Mouse (Mus musculus) forebrain, embryonic 12.5 days (tissue): ENCODE results near the gene Prkch. TPM values are rescaled to one million over a fixed set of nuclear protein-coding genes. Genes with fewer than 3 reads are reported as not detected.

Source experiments
- ATAC-seq: fragments of 200-750 bp; cut with Nextera tagmentation; 2 replicates; pipeline ENCODE4 v1.8.0; 2017; ENCODE audit warnings: moderate TSS enrichment; ENCODE audit not compliant: low FRiP score
- H3K27ac ChIP-seq: fragments of 300-500 bp; sonication (generic); 2 replicates; pipeline ENCODE4 v1.5.1; 2016; ENCODE audit warnings: mild to moderate bottlenecking
- H3K27me3 ChIP-seq: fragments of 300-500 bp; sonication (generic); 2 replicates; pipeline ENCODE4 v1.6.1; 2016; ENCODE audit warnings: mild to moderate bottlenecking
- H3K36me3 ChIP-seq: fragments of 300-500 bp; sonication (generic); replicated peaks from 2 replicates; pipeline ENCODE4 v1.6.1; 2016; ENCODE audit warnings: mild to moderate bottlenecking
- H3K4me1 ChIP-seq: fragments of 300-500 bp; sonication (generic); 2 replicates; pipeline ENCODE4 v1.6.1; 2016
- H3K4me2 ChIP-seq: fragments of 300-500 bp; sonication (generic); 2 replicates; pipeline ENCODE4 v1.6.1; 2016; ENCODE audit warnings: mild to moderate bottlenecking, moderate library complexity
- H3K4me3 ChIP-seq: fragments of 300-500 bp; sonication (generic); replicated peaks from 2 replicates; pipeline ENCODE4 v1.5.1; 2016; ENCODE audit warnings: mild to moderate bottlenecking
- H3K9ac ChIP-seq: fragments of 300-500 bp; sonication (generic); 2 replicates; pipeline ENCODE4 v1.6.1; 2016; ENCODE audit warnings: mild to moderate bottlenecking
- H3K9me3 ChIP-seq: fragments of 300-500 bp; sonication (generic); 2 replicates; pipeline ENCODE4 v1.6.1; 2016
- WGBS: fragments of 180-500 bp; shearing (Covaris S2); methylation state at CpG from one replicate; pipeline ENCODE4 v1.1.7; 2016; 5-methylcytosine and 5-hydroxymethylcytosine counted together
- polyA plus RNA-seq: library from polyadenylated mRNA; unstranded; fragments of >200 nt; fragmentation: Nextera tagmentation; extraction: Ambion mirVana; gene quantifications from 2 replicates; pipeline ENCODE4 v1.2.1, GENCODE M21; 2016

Prkch gene
- polyA plus RNA-seq, 1 experiment from 2014 or later, result 6.0 TPM

DNA sequence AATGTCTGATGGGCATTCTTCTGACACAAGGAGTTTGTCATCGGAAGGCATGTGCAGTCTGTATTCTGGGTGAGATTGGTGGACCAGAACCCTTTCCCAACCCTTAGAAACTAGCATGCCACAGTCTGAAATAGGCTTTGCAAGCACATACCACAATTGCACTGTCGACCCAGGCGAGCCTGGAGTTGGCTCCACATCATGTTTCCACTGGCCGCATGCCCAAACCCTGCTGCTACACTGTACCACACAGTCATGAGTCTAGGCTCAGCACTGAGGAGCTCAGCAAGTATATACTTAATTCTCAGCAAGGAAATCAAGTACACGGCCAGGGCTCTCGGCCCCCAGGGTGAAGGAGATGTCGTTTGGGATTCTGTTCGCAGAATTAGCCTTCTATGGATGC lies 202.3 kb downstream of the Prkch start:
- Histone ChIP-seq H3K4me1 (no peaks in the 10 kb centered on the region), H3K4me2 (no peak overlapping the region), H3K27me3 (no peaks in the 10 kb centered on the region), H3K27ac (no peak overlapping the region), H3K9ac (no peak overlapping the region), H3K4me3 (no peak overlapping the region), H3K36me3 (no peaks in the 10 kb centered on the region), H3K9me3 (no peaks in the 10 kb centered on the region)
- no peak for ATAC-seq
- WGBS, result 86% methylated on average over 8 of the region's 8 CpGs

DNA sequence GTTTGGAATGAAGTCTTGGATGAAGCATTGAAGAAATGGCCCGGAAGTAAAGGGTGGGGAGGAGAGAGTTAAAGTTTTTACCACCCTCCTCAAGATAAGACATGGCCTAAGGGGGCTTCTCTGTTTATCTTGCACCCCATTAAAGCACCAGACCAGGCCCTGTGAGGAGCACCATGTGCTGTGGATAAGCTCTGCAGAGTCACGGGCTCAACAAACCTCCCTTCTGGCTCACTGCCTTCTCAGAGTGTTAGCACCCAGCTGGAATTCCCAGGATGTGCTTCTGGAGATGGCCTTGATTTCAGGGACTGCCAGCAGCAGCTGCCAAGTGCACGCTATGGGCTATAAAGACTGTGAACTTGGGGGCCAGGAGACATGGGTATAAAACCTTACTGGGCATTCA lies 204.3 kb downstream of the Prkch start:
- Histone ChIP-seq H3K9ac (no peak overlapping the region), H3K27me3 (0 out of 2 replicates have a peak, but pooled peaks cover 5% of the 10 kb centered on the region), H3K27ac (no peak overlapping the region), H3K4me2 (no peak overlapping the region), H3K4me1 (peaks cover 9% of the 10 kb centered on the region), H3K4me3 (no peak overlapping the region), H3K9me3 (no peaks in the 10 kb centered on the region), H3K36me3 (no peaks in the 10 kb centered on the region)
- ATAC-seq, result no peak
- 82% methylated on average over 3 of the region's 3 CpGs for WGBS

DNA sequence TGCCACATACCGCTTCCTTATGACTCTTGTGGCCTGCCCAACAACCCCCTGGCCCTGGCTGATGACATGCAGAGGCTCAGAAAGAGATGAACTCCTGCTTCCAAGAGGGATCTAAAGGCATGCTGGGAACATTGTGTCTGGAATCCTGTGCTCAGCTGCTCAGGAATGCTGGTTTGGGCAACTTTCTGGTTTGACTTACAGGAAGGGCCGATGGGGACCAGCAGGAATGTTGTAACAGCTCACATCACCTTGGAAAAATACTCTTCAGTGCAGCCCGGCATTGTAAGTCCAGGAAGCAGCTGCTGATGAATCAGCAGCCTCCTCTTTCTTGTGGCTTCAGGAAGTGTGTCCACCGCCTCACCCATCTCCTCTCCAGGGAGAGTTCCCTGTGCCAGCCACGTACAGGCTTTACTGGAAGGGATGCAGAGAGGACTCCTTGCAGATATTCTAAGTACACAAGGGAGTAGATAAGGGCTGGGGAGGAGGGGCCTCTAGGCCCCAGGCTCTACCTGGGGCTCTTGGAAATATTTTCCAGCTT lies 206.0 kb downstream of the Prkch start:
- Histone ChIP-seq H3K4me1 (peaks cover 18% of the 10 kb centered on the region), H3K4me2 (no peak overlapping the region), H3K9me3 (no peaks in the 10 kb centered on the region), H3K9ac (no peak overlapping the region), H3K36me3 (no peaks in the 10 kb centered on the region), H3K27ac (no peak overlapping the region), H3K27me3 (0 out of 2 replicates have a peak, but pooled peaks cover 14% of the 10 kb centered on the region), H3K4me3 (no peak overlapping the region)
- no peak for ATAC-seq
- 74% methylated on average over 5 of the region's 5 CpGs for WGBS

DNA sequence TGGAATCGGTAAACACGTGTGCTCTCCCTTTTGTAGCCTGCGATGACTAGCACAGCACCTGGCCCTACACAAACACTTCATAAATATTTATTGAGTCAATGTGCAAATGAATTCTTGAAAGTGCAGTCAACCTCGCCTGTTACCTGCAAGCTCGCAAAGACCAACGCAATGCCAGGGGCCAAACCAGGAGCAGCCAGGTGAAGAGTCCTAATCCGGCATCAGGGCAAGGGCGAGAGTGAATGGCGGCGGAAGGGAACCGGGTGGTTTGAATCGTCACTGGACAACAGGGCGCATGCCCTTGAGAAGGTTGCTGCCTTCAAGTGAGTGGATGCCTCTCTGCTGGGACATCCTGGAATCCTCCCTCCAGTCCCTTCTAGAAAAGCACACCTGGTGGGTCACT lies 208.6 kb downstream of the Prkch start:
- H3K9ac ChIP-seq, result no peak overlapping the region
- H3K36me3 ChIP-seq, result no peaks in the 10 kb centered on the region
- H3K27me3 ChIP-seq, result 0 out of 2 replicates have a peak, but pooled peaks cover 15% of the 10 kb centered on the region
- H3K4me1 ChIP-seq, result peaks cover 18% of the 10 kb centered on the region
- H3K9me3 ChIP-seq, result no peaks in the 10 kb centered on the region
- ATAC-seq, result no peak
- H3K27ac ChIP-seq, result no peak overlapping the region
- H3K4me3 ChIP-seq, result no peak overlapping the region
- 49% methylated on average over 13 of the region's 13 CpGs for WGBS
- no peak overlapping the region for H3K4me2 ChIP-seq

DNA sequence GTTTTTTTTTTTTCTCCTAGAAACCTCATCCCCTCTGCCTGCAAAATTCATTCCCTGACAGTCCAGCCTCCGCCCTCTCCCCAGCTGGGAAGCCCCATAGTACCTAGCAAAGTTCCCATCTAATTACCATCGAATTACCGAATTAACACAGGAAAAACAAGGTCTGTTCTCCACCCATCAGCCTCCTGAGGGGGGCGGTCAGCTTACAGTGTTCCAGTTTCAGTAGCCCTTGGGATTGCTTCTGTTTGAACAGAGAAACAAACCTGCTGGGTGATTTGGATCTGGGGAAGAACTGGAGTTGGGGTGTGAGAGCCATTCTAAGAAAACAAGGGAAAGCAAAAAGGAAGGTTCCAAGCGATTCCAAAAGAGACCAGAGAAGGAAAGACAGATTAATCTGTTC lies 209.1 kb downstream of the Prkch start:
- no peak for ATAC-seq
- H3K4me1 ChIP-seq, result peaks cover 18% of the 10 kb centered on the region
- no peak overlapping the region for H3K4me3 ChIP-seq
- H3K9ac ChIP-seq, result peak overlapping the region; percentile 12; the same call in 1 of the 2 replicates
- WGBS, result 14% methylated on average over 5 of the region's 5 CpGs
- 0 out of 2 replicates have a peak, but pooled peaks cover 15% of the 10 kb centered on the region for H3K27me3 ChIP-seq
- 0 out of 2 replicates have a peak overlapping the region, but pooled peaks have one; percentile 19 for H3K4me2 ChIP-seq
- no peak overlapping the region for H3K27ac ChIP-seq
- H3K9me3 ChIP-seq, result no peaks in the 10 kb centered on the region
- no peaks in the 10 kb centered on the region for H3K36me3 ChIP-seq

DNA sequence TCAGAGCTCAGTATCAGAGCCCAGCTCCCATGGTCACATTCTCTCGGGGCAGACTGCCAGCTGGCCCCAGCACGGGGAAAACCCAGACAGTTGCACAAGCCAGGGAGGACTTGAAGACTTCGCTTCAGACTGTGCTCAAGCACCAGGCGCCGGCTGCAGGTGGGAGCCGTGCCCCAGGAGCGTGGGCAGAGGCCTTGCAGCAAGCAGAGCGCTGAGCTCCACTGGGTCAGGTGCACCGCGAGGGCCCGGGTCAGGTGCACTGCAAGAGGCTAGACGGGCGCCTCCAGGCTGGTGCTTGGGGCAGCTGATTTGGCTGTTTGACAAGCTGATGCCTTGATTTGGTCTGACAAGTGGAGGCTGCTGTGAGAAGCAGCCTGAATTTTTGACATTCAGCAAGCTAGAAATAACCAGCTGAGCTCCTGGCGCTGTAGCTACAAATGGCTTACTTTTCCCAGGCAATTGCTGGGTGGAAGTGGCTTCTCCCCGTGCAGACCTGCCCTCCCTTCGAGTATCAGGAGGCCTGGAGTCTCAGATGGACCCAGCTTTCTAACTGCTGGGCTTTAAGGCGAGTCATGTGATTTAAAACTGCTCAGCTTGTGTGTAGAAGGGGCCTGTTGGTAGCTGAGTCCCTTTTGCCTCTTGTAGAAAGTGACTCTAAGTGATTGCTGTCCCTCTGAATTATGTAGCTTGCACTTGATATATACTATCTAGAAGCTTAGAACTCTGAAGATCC lies 209.7 kb downstream of the Prkch start:
- no peak overlapping the region for H3K27ac ChIP-seq
- H3K4me3 ChIP-seq, result no peak overlapping the region
- peak overlapping the region; percentile 12; the same call in 1 of the 2 replicates for H3K9ac ChIP-seq
- 0 out of 2 replicates have a peak, but pooled peaks cover 15% of the 10 kb centered on the region for H3K27me3 ChIP-seq
- ATAC-seq, result peak; percentile 44; the same call in 1 of the 2 replicates
- no peaks in the 10 kb centered on the region for H3K36me3 ChIP-seq
- peaks cover 18% of the 10 kb centered on the region for H3K4me1 ChIP-seq
- H3K4me2 ChIP-seq, result peak overlapping the region; percentile 19; the same call in 1 of the 2 replicates
- no peaks in the 10 kb centered on the region for H3K9me3 ChIP-seq
- 27% methylated on average over 17 of the region's 17 CpGs for WGBS

DNA sequence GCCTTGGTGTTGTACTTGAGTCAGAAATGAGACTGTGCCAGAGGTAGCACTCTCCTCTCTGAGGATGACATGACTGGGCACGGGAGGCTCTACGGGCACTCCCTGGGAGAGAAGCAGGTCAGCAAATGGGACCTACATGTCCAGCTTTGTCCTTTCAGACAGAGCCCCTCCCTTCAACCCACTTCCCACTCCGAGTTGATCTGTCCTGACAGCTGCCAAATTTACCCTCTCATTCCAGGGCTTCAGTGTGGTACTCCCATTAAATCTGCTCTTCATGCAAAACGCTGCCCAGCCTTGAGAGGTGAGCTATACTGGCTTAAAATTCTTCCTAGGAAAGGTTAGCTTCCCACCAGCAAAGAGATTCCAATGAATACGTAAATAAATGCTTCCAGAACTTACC lies 215.1 kb downstream of the Prkch start:
- Histone ChIP-seq H3K27ac (no peak overlapping the region), H3K9ac (no peak overlapping the region), H3K4me2 (no peak overlapping the region), H3K36me3 (no peaks in the 10 kb centered on the region), H3K4me1 (peaks cover 1% of the 10 kb centered on the region; the same call in 1 of the 2 replicates), H3K9me3 (no peaks in the 10 kb centered on the region), H3K27me3 (0 out of 2 replicates have a peak, but pooled peaks cover 10% of the 10 kb centered on the region), H3K4me3 (no peak overlapping the region)
- 81% methylated on average over 5 of the region's 5 CpGs for WGBS
- no peak for ATAC-seq

DNA sequence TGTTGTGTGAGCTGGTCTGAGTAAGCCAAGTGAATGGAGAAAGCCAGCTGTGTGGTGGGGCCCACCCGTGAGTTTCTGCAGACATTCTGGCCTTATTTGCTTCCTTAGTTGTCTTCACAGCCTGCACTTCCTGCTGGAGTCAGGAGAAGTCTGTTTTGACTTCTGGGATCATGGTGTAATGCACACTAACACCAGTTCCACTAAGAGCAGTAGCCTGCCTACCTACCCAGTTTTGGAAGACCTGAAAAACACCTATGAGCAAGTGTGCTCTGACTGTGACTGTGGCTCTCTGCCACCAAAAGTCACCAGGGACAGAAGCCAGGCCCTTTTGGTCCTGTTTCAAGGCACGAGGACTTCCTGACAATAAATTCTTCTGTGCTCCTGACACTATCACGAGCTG lies 216.3 kb downstream of the Prkch start:
- no peak overlapping the region for H3K4me3 ChIP-seq
- no peaks in the 10 kb centered on the region for H3K9me3 ChIP-seq
- no peaks in the 10 kb centered on the region for H3K27me3 ChIP-seq
- no peak overlapping the region for H3K4me2 ChIP-seq
- 69% methylated on average over 3 of the region's 3 CpGs for WGBS
- no peaks in the 10 kb centered on the region for H3K36me3 ChIP-seq
- H3K9ac ChIP-seq, result no peak overlapping the region
- no peak for ATAC-seq
- no peaks in the 10 kb centered on the region for H3K4me1 ChIP-seq
- H3K27ac ChIP-seq, result no peak overlapping the region

DNA sequence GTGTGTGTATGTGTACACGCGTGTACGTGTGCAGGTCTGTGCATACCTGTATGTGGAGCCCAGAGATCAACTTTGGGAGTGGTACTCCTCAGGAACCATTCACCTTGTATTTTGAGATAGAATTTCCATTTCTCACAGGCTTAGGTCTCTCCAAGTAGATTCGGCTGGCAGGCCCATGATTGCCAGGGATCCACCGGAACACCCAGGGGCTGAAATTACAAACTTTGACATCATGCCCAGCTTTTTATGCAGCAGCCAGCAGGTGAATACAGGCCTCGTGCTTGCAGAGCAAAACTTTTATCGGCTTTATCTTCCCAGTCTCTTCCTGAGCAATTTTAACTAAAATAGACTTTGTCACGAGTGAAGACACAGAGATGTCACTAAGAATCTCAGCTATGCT lies 217.2 kb downstream of the Prkch start:
- no peaks in the 10 kb centered on the region for H3K9me3 ChIP-seq
- H3K27me3 ChIP-seq, result no peaks in the 10 kb centered on the region
- no peak for ATAC-seq
- 0 out of 2 replicates have a peak, but pooled peaks cover 2% of the 10 kb centered on the region for H3K4me1 ChIP-seq
- no peak overlapping the region for H3K4me2 ChIP-seq
- H3K4me3 ChIP-seq, result no peak overlapping the region
- no peak overlapping the region for H3K9ac ChIP-seq
- H3K36me3 ChIP-seq, result no peaks in the 10 kb centered on the region
- H3K27ac ChIP-seq, result no peak overlapping the region
- WGBS, result 90% methylated on average over 8 of the region's 8 CpGs

DNA sequence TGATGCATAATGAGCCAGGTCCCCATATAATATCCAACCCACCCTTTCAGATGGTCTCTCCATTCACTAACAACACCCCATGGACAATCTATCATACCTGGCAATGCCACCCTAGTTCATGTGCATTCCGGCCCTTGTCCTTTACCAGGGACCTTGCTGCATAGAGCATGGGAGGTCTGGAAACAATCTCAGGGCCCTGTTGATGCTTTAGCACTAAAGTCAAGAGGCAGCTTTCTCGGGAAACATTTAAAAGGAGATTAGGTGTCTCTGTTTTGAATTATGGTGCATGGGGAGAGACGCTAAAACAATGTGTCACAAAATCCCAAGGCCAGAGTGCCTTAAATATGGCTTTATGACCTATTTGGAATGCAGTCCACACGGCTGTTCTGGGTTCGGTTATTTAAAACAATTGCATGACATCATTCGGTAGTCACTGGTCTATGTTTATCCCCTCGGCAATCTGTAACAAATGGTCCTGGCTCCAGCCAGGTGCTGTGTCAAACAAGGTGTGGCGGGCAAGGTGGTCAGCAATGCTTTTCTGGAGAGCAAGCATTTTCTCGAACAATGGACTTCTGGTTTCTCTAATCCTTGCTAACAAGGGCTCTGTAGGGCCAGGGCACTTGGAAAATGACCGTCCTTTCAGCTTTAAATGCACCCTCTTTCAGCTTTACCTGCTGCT lies 217.9 kb downstream of the Prkch start:
- Histone ChIP-seq H3K27me3 (no peaks in the 10 kb centered on the region), H3K4me3 (no peak overlapping the region), H3K36me3 (no peaks in the 10 kb centered on the region), H3K9me3 (no peaks in the 10 kb centered on the region), H3K4me2 (no peak overlapping the region), H3K4me1 (0 out of 2 replicates have a peak, but pooled peaks cover 2% of the 10 kb centered on the region), H3K9ac (no peak overlapping the region), H3K27ac (no peak overlapping the region)
- no peak for ATAC-seq
- WGBS, result 67% methylated on average over 10 of the region's 10 CpGs

DNA sequence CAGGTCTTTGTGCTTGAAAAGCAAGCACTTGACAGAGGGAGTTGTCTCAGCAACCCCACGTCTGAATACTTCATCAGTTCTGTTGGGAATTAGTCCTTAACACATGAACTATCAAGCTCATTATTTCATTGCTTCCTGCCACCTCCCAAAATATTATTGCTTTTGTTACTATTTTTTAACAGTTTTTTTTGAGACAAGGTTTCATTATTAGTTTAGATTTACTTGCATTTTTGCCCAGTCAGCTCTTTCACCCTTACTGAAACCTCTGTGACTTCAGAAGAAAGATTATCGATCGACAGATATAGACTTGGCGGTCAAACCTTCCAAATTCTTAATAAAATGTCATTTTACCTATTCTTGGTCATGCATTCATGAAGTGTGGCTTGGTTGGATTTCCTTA lies 219.3 kb downstream of the Prkch start:
- Histone ChIP-seq H3K36me3 (no peaks in the 10 kb centered on the region), H3K27ac (no peak overlapping the region), H3K9ac (no peak overlapping the region), H3K4me1 (0 out of 2 replicates have a peak, but pooled peaks cover 2% of the 10 kb centered on the region), H3K4me3 (no peak overlapping the region), H3K4me2 (no peak overlapping the region), H3K27me3 (no peaks in the 10 kb centered on the region), H3K9me3 (no peaks in the 10 kb centered on the region)
- 92% methylated on average over 4 of the region's 4 CpGs for WGBS
- no peak for ATAC-seq

DNA sequence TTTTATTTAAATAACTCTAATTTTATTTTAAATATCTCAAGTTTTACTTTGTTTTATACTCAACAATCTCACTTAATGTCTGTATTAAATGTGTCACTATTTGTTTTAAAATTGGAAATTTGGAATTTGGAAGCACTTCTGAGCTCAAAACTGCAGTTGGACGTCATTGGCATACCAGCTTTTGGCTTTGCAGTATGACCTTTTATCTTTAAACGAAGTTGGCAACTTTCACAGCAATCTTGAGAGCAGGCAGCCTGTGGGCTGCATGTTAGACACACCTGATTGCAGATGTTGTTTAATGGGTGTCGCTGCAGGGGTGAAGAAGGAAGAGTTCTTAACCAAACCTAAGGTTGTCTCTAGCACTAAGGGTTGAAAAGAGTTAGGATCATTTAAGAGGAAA lies 220.9 kb downstream of the Prkch start:
- ATAC-seq, result no peak
- H3K9ac ChIP-seq, result no peak overlapping the region
- H3K4me2 ChIP-seq, result no peak overlapping the region
- H3K4me1 ChIP-seq, result peaks cover 8% of the 10 kb centered on the region
- no peak overlapping the region for H3K27ac ChIP-seq
- H3K9me3 ChIP-seq, result no peaks in the 10 kb centered on the region
- 47% methylated on average over 3 of the region's 3 CpGs for WGBS
- H3K4me3 ChIP-seq, result no peak overlapping the region
- H3K27me3 ChIP-seq, result no peaks in the 10 kb centered on the region
- H3K36me3 ChIP-seq, result no peaks in the 10 kb centered on the region
